Mouse (Mus musculus): ENCODE results near the gene Spata45.

GRCm38 (mm10) chr1:191019803-191020202, 16.6 kb upstream of the Spata45 start:
- no peak for TF ChIP-seq MAFK (IDR thresholded peaks at IDR 0.05; ENCODE audit: insufficient read depth, low read depth, low read length)
- no peak for TF ChIP-seq ZNF384 (IDR thresholded peaks at IDR 0.05; ENCODE audit: low read depth, low read length)
- no peak for TF ChIP-seq ZC3H11A (IDR thresholded peaks at IDR 0.05; ENCODE audit: borderline replicate concordance, low read depth, low read length)
- TF ChIP-seq CHD2 (IDR thresholded peaks at IDR 0.05; ENCODE audit: low read depth, low read length), result no peak
- no peak for TF ChIP-seq HCFC1 (IDR thresholded peaks at IDR 0.05; ENCODE audit: borderline replicate concordance, insufficient read depth, low read length)
